Mouse (Mus musculus) CD8-positive naive resting alpha-beta T cell, adult 2 months (primary cell): Measurements from ENCODE around the gene Zkscan14.

Source experiments
- DNase-seq, 2 experiments: peaks; one replicate each; pipeline ENCODE4 v3.0.0; 2022; ENCODE audit warnings: low read depth in 2 of 2, low spot score in 2 of 2

Zkscan14 gene

DNA sequence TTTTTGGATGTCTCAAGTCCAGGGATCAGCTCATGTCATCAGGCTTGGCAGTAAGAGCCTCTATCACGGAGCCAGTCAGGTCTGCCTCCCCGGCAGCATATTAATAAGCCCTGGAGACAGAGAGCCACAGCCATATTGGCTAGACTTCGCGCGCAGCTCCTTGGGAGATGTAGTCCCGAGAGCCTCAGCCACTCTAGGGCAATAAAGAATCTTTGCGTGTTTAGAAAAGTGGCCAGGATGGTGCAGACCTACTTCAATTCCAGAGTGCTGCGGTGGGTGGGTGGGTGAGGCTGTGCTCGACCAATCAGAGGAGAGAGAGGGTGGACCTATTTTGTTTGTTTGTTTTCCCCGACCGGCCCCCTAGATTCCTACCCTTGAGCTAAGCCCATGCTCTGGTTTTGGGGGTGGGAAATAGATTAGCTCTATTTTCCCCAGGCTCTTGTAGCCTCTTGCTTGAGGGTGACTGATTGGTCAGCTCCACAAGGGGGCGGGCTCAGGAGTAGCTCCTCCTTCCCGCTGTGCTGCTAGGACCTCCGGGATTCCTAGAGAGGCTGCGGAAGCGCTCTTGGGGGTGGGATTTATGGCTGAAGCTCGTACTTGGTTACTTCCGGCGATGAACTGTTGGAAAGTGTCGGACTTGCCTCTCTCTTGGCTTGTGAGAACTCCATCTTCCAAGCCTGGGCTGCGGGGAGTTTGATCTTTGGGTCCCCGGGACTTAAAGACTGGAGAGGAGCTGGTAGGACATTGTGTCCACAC is 2.4 kb upstream of the Zkscan14 start, which contains the start of gene Zkscan5:
Zkscan5 (plus strand) TSS at position 627 of the 756 bp plus-strand sequence.
- DNase-seq: peak; percentile 94 to 96

DNA sequence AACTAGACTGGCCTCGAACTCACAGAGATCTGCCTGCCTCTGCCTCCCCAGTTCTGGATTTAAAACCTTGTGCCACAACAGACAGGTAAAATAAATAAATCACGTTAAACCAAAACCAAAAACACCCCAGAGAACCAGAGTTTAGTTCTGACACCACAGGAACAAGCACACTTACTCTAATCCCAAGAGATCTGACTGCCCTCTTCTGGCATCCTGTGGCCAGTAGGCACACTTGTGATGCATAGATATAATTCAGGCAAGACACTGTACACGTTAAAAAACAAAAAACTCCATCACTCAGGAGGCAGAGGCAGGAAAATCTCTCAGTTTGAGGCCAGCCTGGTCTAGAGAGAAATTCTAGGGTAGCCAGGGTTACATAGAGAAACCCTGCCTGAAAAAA is 778 bp upstream of the Zkscan14 start:
- no peak for DNase-seq

DNA sequence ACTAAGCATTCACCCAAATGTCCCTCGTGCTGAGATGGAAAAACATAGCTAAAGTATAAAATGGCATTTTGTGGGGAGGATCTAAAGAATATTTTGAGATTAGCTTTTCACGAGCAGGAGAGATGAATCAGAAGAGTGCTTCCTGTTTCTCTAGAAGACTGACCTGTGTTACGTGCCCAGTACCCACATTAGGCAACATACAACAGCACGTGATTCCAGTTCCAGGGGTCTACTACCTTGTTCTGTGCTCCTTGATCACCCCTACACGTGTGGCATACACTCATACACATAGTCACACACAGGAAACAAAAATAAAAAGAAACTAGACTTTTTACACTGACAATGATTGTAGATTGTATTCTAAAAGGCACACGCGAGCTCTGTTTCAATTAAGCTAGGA is 1.3 kb downstream of the Zkscan14 start:
- no peak for DNase-seq

DNA sequence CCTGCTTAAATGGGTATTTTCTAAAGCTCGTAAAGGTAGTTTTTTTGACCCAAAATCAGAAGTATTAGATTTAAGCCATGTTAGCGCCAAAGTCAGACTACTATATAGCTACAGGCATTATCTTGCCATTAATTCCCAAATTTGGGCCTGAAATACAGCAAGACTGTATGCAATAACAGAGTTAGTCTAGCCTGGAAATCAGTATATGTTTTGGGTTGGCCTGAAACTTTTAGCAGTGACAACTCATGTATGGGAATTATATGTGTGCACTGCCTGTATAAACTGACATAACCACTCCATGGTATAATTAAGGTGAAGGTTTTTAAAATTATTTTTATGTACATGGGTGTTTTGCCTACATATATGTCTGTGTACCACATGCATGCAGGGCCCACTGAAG is 9.7 kb downstream of the Zkscan14 start, which contains the start of gene Atp5j2:
Atp5j2 (minus strand) TSS at position 101 of the 400 bp plus-strand sequence.
- no peak for DNase-seq

DNA sequence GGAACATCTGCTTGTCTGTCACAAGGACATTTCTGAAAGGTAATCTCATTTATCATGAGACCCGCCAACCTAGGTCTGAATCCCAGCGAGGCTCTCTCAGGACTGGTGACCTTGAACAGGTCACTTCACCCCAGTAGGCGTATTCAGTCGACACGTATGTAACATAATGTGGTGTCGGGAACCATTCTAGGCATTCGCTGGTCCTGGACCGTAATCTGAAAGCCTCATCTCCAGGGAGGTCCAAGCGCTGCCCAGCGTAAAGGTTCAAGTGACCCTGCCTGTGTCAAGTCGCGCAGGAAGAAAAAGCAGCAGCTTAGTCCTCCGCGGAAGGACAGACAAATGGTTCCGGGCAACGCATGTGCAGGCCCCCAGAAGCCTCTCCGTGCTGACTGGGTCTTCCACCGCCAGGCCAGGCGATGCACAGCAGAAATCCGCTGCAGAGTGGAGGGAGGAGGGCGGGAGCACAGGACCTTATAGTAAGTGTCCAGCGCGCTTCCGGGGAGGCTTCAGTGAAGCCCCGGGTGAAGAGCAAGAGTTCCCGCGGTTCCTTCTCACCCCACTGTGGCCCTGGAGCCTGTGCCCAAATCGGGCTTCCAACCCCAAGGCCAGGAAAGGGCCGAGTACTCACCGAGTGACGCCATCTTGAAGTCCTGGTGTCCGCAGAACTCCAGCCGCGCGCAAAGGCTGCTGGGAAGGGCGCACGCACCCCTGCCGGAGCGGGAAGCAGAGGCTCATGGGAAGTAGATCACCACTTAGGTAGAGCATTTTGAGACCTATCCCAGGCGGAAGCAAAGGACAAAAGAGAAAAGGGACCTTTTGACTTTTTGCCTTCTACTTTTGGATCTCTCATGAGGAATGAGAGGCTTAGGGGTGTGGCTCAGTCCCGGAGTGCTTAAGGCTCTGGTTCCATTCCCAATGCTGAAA is 10.5 kb downstream of the Zkscan14 start:
- peak; percentile 65 to 72 for DNase-seq

DNA sequence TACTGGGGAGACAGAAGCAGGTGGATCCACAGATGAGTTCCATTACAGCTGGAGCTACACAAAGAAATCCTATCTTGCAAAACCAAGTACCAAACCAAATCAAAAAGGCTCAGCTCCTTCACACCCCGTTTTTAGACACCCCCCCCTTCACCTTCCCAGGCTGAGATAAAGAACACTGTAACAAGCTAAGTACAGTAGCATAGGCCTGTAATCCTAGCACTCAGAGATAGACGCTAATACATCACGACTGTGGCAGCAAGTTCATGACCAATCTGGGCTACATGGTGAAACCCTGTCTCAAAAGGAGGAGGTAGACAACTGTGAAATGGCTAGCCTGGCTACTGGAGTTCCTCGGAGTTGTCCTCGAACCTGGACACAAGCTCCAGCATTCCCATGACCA is 11.3 kb downstream of the Zkscan14 start:
- DNase-seq: no peak

DNA sequence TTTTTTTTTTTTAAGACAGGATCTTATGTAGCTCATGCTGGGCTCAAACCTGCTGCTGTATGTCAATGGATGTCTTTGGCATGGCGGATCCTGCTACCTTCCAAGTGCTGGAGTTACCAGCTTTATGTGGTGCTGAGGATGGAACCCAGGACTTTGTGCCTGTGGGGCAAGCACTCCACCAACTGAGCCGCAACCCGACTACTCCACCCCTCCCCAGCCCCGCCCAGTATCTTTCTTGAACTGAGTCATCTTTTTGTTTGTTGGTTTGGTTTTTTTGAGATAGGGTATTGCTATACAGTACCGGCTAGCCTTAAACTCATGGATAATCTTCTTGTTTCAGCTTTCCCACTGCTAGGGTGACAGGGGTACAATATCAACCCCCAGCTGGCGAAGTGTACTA is 12.3 kb downstream of the Zkscan14 start:
- DNase-seq: no peak

DNA sequence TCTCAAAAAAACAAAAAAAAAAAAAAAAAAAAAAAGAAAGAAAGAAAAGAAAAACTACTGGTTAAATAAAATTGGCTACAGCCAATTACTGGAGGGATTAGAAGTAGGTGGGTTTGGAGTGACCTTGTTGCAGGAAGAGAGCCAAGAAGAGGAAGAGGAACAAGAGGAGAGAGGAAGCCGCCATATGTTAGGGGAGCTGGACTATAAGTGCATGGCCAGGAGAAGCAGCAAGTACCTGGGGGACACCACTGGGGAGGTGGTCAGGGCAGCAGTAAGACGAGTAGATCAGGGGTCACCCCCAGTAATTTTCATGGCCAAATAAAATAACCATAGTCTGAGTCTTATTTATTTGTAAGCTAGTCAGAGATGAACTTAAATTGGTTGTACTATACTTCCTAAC is 16.4 kb downstream of the Zkscan14 start:
- no peak for DNase-seq

DNA sequence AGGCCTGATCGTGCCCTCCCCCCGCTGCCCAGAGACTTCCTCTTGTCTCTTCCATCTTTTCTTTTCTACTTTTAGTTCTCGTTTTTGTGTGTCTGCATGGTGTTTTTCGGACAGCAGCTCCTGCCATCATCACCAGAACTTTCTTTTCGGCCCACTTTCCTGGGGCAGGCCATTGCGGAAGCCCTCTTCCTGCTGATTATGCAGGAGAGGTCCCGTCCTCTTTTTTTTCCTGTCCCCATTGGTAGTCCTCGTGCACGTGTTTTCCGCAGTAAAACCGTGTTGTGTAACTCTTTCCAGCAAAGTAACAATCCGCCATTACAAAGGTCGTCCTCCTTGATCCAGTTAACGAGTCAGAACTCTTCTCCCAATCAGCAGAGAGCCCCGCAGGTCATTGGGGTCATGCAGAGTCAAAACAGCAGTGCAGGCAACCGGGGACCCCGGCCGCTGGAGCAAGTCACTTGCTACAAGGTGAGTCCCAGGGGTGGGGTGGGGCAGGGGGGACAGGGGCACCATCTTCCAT is 23.1 kb downstream of the Zkscan14 start:
- no peak for DNase-seq

DNA sequence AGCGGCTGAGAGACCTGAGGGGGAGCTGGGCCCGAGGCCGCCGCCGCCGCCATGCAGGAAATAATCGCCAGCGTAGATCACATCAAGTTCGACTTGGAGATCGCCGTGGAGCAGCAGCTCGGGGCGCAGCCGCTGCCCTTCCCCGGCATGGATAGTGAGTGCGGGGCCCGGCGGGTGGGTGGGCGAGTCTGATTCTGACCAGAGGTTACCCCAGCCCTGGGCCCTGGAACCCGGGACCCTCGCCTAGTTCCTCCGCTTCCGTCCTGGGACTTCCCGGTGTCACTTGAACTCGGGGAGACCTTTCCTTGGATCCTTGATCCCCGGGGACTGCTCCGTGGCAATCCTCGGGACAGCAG is 34.4 kb downstream of the Zkscan14 start:
- DNase-seq: peak in 1 of 2 experiments; percentile 3

DNA sequence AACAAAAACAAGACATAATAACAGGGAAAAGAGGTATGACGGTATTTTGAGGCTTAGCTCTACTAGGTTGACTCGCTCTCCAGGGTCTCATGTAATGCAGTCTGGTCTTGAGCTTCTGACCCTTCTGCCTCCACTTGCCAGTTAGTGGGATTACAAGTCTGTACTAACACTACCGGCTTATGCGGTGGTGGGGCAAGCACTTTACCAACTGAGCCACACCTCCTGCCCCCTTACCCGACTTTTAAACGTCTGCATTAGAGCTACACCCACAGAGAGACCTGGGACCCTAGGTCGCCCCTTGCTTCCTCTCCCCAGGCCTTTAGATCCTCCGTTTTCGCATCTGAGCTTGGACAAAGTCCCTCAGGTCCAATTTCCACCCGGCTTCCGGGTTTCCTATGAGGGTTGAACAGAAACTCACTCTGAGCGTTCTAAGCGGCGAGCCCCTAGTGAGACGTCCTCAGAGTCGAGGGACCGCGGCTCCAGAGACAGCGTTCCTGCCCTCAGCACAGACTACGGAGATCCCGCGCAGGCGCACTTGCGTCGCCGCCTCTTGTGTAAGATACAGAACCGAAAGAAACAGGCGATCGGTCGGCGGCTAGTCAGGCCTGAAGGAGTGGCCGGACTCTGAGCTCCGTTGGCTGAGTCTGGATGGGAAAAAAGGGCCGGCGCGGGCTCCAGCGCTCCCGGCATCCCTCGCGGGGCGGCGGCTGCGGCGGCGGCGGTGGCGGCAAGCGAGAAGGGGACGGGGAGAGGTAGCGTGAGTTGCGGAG is 34.9 kb downstream of the Zkscan14 start, which contains the start of the genes Ptcd1 and Cpsf4:
Ptcd1 (minus strand) TSS at position 573 of the 770 bp plus-strand sequence.
Cpsf4 (plus strand) TSS at position 678 of the 770 bp plus-strand sequence.
- peak; percentile 97 to 98 for DNase-seq

DNA sequence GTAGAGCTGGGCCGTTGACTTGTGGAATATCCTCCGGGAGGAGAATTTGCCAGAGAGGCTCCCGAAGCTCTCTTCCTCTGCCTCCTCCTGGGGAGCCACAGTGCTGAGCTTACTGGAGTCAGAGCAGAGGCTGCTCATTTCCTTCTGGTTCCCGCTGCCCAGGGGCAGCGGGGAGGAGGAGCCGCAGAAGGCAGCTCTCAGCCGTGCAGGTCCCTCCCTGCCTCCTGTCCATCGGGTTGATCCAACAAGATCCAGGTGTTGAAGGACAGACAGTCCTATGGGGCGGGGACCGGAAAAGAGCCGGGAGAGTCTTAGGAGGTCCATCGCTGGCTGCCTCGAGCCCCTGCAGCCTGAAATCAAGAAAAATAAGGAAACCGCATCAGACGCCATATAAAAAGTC is 36.5 kb downstream of the Zkscan14 start:
- no peak for DNase-seq

DNA sequence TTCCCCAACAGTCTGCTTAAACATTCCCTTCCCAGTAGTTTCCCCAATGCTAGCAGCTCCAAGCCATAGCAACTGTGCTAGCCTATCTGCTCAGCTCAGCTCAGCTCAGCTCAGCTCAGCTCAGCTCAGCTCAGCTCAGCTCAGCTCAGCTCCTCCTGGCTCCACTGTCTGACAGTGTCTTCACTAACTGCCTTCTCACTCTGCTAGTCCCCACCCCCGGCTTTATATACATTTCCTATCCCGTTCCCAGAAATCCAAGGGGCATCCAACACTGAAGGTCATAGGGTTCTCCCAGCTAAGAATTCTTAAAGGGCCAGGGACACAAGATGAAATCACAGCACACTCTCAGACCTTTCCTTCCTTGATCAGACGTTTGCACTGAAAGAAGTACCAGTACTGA is 37.0 kb downstream of the Zkscan14 start:
- no peak for DNase-seq

DNA sequence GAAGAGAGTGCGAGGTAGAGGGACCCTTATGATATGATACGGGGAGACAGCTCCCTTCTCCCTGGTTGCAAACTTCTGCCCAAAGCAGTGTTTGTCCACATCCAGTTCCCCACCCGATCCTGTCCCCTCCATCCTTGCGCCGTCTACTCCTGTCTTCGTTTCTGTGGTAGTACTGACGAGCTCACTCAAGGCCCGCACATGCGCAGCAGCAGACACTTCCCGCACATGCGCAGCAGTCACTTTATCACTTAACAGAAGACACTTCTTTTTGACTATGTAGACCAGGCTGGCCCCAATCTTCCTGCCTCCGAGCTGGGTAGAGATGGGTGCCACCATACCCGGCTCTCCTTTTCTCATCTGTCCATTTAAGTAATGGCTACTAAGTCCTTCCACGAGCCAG is 40.3 kb downstream of the Zkscan14 start:
- no peak for DNase-seq

DNA sequence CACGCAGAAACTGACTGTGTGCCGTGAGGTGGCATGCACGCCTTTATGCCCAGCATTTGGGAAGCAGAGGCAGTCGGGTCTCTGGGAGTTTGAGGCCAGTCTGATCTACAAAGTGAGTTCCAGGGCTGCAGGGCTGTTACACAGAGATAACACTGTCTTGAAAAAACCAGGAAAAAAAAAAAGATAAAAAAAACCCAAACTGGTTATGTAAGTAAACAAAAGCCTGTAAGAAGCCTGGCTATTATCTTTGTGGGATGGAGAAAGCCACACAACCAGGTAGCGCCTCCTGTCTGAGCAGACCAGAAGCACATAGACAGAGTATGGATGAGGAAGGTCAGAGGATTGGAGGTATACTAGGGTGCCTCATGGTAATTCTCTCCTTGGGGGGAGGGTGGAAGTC is 49.0 kb downstream of the Zkscan14 start:
- DNase-seq: no peak

DNA sequence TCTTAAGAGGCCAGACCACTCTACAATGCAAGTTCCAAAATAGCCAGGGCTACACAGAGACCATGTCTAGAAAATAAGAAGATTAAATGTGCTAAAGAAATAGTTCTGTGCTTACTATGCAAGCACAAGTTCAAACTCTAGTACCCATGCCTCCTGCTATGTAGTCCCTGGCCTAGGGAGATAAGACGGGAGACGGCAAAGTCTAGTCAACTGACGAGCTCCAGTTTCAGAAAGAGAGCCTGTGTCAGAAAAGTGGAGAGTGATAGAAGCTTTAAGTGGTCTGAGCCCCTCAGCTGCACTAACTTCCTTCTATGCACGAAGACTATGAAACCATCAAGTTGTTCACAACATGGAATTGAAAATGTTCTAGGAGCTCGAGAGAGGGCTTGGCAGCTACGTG is 52.4 kb downstream of the Zkscan14 start:
- DNase-seq: no peak

DNA sequence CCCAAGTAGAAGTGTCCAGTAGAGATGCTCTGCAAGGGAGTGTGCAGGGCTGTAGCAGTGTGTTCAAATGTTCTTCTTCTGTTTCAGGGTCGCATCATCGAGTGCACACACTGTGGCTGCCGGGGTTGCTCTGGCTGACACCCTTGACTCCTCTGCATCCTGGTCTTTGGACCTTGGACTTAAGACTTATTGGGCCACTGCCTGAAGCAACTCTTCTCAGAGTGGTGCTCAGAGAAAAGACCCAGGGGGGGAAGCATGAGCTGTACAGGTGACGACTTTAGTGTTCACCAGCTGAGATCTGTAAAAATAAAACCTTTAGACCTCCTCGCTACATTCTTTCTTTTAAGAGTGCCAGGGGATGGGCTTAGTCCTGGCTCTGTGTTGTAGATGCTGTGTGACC is 53.9 kb downstream of the Zkscan14 start:
- no peak for DNase-seq
